Mouse (Mus musculus): ENCODE measurements around the gene Cma1. TPM values are rescaled to one million over a fixed set of nuclear protein-coding genes. Genes with fewer than 3 reads are reported as not detected.
"Not testable (repeated sequence)": the region's sequence is repeated elsewhere in the genome, so short reads cannot be mapped to it uniquely, and the experiment has no call there.

Cma1 gene
- not detected for polyA plus RNA-seq (2021)

- in situ Hi-C loops (cut with MboI; ENCODE audit: low pct_unique_long_range_greater_than_20kb), result no loop called here
- peaks cover 5% of the 10 kb centered on the region for H3K27me3 ChIP-seq
- DNase-seq (ENCODE audit: low read depth, low spot score) (no peak), ATAC-seq (no peak)
- TF ChIP-seq CTCF (IDR thresholded peaks at IDR 0.05), result no peak
- POLR2A ChIA-PET, result no interaction called here
- CTCF ChIA-PET, result interaction anchor here (1.1 kb wide), 1 partner anchor 11 kb away, joined by 3 read pairs; no protein-coding TSS in a partner anchor
Observed at GRCm38 (mm10) chr14:55944575-55944974, at the start of gene Cma1. Gene Cma1, minus strand, starts transcription at chr14:55944675.

- CTCF ChIA-PET; in situ Hi-C loops (cut with MboI; ENCODE audit: low pct_unique_long_range_greater_than_20kb): not testable (repeated sequence)
Observed at GRCm38 (mm10) chr14:55987464-55987863, 43.0 kb upstream of the Cma1 start.

GRCm38 (mm10) chr14:55963900-55964299 is 19.4 kb upstream of the Cma1 start:
- H3K27me3 ChIP-seq, result peaks cover 13% of the 10 kb centered on the region
- POLR2A ChIA-PET; DNase-seq (ENCODE audit: low read depth, low spot score); ATAC-seq; in situ Hi-C loops (cut with MboI; ENCODE audit: low pct_unique_long_range_greater_than_20kb); CTCF ChIA-PET: not testable (repeated sequence)
- peak; percentile 24 for TF ChIP-seq CTCF (IDR thresholded peaks at IDR 0.05)

More at GRCm38 (mm10) chr14:55987464-55987863, 43.0 kb upstream of the Cma1 start:
- ATAC-seq; POLR2A ChIA-PET; H3K27me3 ChIP-seq; DNase-seq (ENCODE audit: low read depth, low spot score): not testable (repeated sequence)

GRCm38 (mm10) chr14:55963263-55963662 is 18.8 kb upstream of the Cma1 start:
- POLR2A ChIA-PET, result no interaction called here
- ATAC-seq (no peak), DNase-seq (ENCODE audit: low read depth, low spot score) (no peak)
- H3K27me3 ChIP-seq, result peaks cover 18% of the 10 kb centered on the region
- CTCF ChIA-PET, result no interaction called here
- in situ Hi-C loops (cut with MboI; ENCODE audit: low pct_unique_long_range_greater_than_20kb), result no loop called here
- no peak for TF ChIP-seq CTCF (IDR thresholded peaks at IDR 0.05)

- ChIA-PET CTCF (no interaction called here), POLR2A (no interaction called here)
- peaks cover 9% of the 10 kb centered on the region for H3K27me3 ChIP-seq
- DNase-seq (ENCODE audit: low read depth, low spot score), result no peak
- no peak for ATAC-seq
- in situ Hi-C loops (cut with MboI; ENCODE audit: low pct_unique_long_range_greater_than_20kb), result loop anchor here (5.0 kb wide), 1 partner anchor 102 kb away; no protein-coding TSS in a partner anchor
- no peak for TF ChIP-seq CTCF (IDR thresholded peaks at IDR 0.05)
Observed at GRCm38 (mm10) chr14:55950346-55951030, 6.0 kb upstream of the Cma1 start, which contains the start of gene Cma2. Gene Cma2, plus strand, starts transcription at chr14:55950980.

- no peak for TF ChIP-seq CTCF (IDR thresholded peaks at IDR 0.05)
- CTCF ChIA-PET, result no interaction called here
- DNase-seq (ENCODE audit: low read depth, low spot score), result no peak
- peaks cover 5% of the 10 kb centered on the region for H3K27me3 ChIP-seq
- in situ Hi-C loops (cut with MboI; ENCODE audit: low pct_unique_long_range_greater_than_20kb), result no loop called here
- ATAC-seq, result no peak
- POLR2A ChIA-PET, result no interaction called here
Observed at GRCm38 (mm10) chr14:55946269-55946969, 1.9 kb upstream of the Cma1 start.

GRCm38 (mm10) chr14:55943601-55944000 is 874 bp downstream of the Cma1 start:
- POLR2A ChIA-PET, result no interaction called here
- ATAC-seq (no peak), DNase-seq (ENCODE audit: low read depth, low spot score) (no peak)
- CTCF ChIA-PET, result no interaction called here
- H3K27me3 ChIP-seq, result peaks cover 5% of the 10 kb centered on the region
- no peak for TF ChIP-seq CTCF (IDR thresholded peaks at IDR 0.05)
- in situ Hi-C loops (cut with MboI; ENCODE audit: low pct_unique_long_range_greater_than_20kb), result no loop called here

GRCm38 (mm10) chr14:55940070-55940800 is 4.2 kb downstream of the Cma1 start:
- no peak for ATAC-seq
- POLR2A ChIA-PET, result no interaction called here
- no peak for DNase-seq (ENCODE audit: low read depth, low spot score)
- TF ChIP-seq CTCF (IDR thresholded peaks at IDR 0.05), result peak; percentile 18
- CTCF ChIA-PET, result no interaction called here
- in situ Hi-C loops (cut with MboI; ENCODE audit: low pct_unique_long_range_greater_than_20kb), result no loop called here
- peaks cover 9% of the 10 kb centered on the region for H3K27me3 ChIP-seq

GRCm38 (mm10) chr14:55933586-55933985 is 10.9 kb downstream of the Cma1 start:
- peaks cover 12% of the 10 kb centered on the region for H3K27me3 ChIP-seq
- no peak for TF ChIP-seq CTCF (IDR thresholded peaks at IDR 0.05)
- ATAC-seq (no peak), DNase-seq (ENCODE audit: low read depth, low spot score) (no peak)
- ChIA-PET POLR2A (no interaction called here), CTCF (no interaction called here)
- in situ Hi-C loops (cut with MboI; ENCODE audit: low pct_unique_long_range_greater_than_20kb), result no loop called here

- in situ Hi-C loops (cut with MboI; ENCODE audit: low pct_unique_long_range_greater_than_20kb), result no loop called here
Observed at GRCm38 (mm10) chr14:55929263-55929997, 15.0 kb downstream of the Cma1 start.

More at GRCm38 (mm10) chr14:55929263-55929997, 15.0 kb downstream of the Cma1 start:
- ATAC-seq (no peak), DNase-seq (ENCODE audit: low read depth, low spot score) (no peak)
- peaks cover 10% of the 10 kb centered on the region for H3K27me3 ChIP-seq
- ChIA-PET POLR2A (no interaction called here), CTCF (no interaction called here)
- no peak for TF ChIP-seq CTCF (IDR thresholded peaks at IDR 0.05)

All from Patski (cell line).